Mouse (Mus musculus) lung, adult 2 months (tissue): ENCODE results near the gene Rrp7a.
A peak's percentile ranks its signal among the peaks of the same experiment; 100 is the strongest.

ENCODE experiments used
- CTCF ChIP-seq: fragments of 200-500 bp; IDR thresholded peaks from 2 replicates; pipeline ENCODE4 v1.5.1; 2011; ENCODE audit warnings: mild to moderate bottlenecking, low read length, control low read depth; ENCODE audit not compliant: insufficient read depth
- POLR2A ChIP-seq: fragments of 200-500 bp; IDR thresholded peaks from 2 replicates; pipeline ENCODE4 v1.6.1; 2011; ENCODE audit warnings: low read depth, mild to moderate bottlenecking, control low read depth, low read length, borderline replicate concordance; ENCODE audit errors: extremely low read depth

GRCm38 (mm10) chr15:83122566-83123145 lies at the start of gene Rrp7a:
- TF ChIP-seq CTCF (no peak), POLR2A (peak; percentile 72; the same call in 1 of the 2 replicates)
